Mouse (Mus musculus) stomach, postnatal 0 days (tissue): Measurements from ENCODE around the gene Abcg2. TPM values are rescaled to one million over a fixed set of nuclear protein-coding genes. Genes with fewer than 3 reads are reported as not detected.

Experiments
- ATAC-seq: fragments of 200-750 bp; cut with Nextera tagmentation; 2 replicates; pipeline ENCODE4 v1.8.0; 2017; ENCODE audit not compliant: low FRiP score, low TSS enrichment
- DNase-seq: peaks from one replicate; pipeline ENCODE4 v3.0.0-alpha.2; 2016; ENCODE audit warnings: low spot score
- H3K27ac ChIP-seq: fragments of 300-500 bp; sonication (generic); replicated peaks from 2 replicates; pipeline ENCODE4 v1.5.1; 2014; ENCODE audit warnings: mild to moderate bottlenecking, control low read depth
- H3K27me3 ChIP-seq: fragments of 300-500 bp; sonication (generic); 2 replicates; pipeline ENCODE4 v1.6.1; 2014; ENCODE audit warnings: low read length; ENCODE audit not compliant: control insufficient read depth, insufficient read depth
- H3K36me3 ChIP-seq: fragments of 300-500 bp; sonication (generic); 2 replicates; pipeline ENCODE4 v1.6.1; 2014; ENCODE audit warnings: low read length, mixed read lengths; ENCODE audit not compliant: control insufficient read depth, insufficient read depth
- H3K4me1 ChIP-seq: fragments of 300-500 bp; sonication (generic); replicated peaks from 2 replicates; pipeline ENCODE4 v1.6.1; 2014; ENCODE audit warnings: antibody characterized with exemption; ENCODE audit not compliant: control insufficient read depth, insufficient read depth
- H3K4me2 ChIP-seq: fragments of 300-500 bp; sonication (generic); replicated peaks from 2 replicates; pipeline ENCODE4 v1.6.1; 2014; ENCODE audit warnings: low read depth, mild to moderate bottlenecking, control low read depth, moderate library complexity
- H3K4me3 ChIP-seq: fragments of 300-500 bp; sonication (generic); 2 replicates; pipeline ENCODE4 v1.5.1; 2014; ENCODE audit warnings: low read depth, low read length, control low read depth
- H3K9ac ChIP-seq: fragments of 300-500 bp; sonication (generic); 2 replicates; pipeline ENCODE4 v1.6.1; 2014; ENCODE audit warnings: mild to moderate bottlenecking, low read length, control low read depth, mixed read lengths
- H3K9me3 ChIP-seq: fragments of 300-500 bp; sonication (generic); 2 replicates; pipeline ENCODE4 v1.6.1; 2016; ENCODE audit warnings: low read length; ENCODE audit not compliant: control insufficient read depth
- CTCF ChIP-seq: IDR thresholded peaks from 2 replicates; pipeline ENCODE4 v1.5.1; 2016; ENCODE audit warnings: antibody characterized with exemption, low read depth, mild to moderate bottlenecking, moderate library complexity
- EP300 ChIP-seq: optimal IDR thresholded peaks from 2 replicates; pipeline ENCODE3; 2016; ENCODE audit warnings: antibody characterized with exemption
- WGBS: fragments of 180-500 bp; shearing (Covaris S2); extraction: QIAGEN DNeasy Blood & Tissue Kit; methylation state at CpG from one replicate; pipeline ENCODE4 v1.1.7; 2014; 5-methylcytosine and 5-hydroxymethylcytosine counted together
- polyA plus RNA-seq: library from polyadenylated mRNA; unstranded; fragments of >200 nt; fragmentation: Nextera tagmentation; extraction: Ambion mirVana; gene quantifications from 2 replicates; pipeline ENCODE4 v1.2.1, GENCODE M21; 2015

Gene Abcg2
- polyA plus RNA-seq, 1 experiment from 2014 or later, result 19.2 TPM

GRCm38 (mm10) chr6:58633731-58634130 lies 49.4 kb downstream of the Abcg2 start:
- no peaks in the 10 kb centered on the region for H3K9me3 ChIP-seq
- no peaks in the 10 kb centered on the region; the same call in 1 of the 2 replicates for H3K4me1 ChIP-seq
- no peak overlapping the region for H3K9ac ChIP-seq
- no peak overlapping the region for H3K4me2 ChIP-seq
- ATAC-seq (no peak), DNase-seq (no peak)
- H3K36me3 ChIP-seq, result no peaks in the 10 kb centered on the region
- no peak overlapping the region for H3K4me3 ChIP-seq
- TF ChIP-seq EP300 (no peak), CTCF (no peak)
- H3K27ac ChIP-seq, result no peak overlapping the region
- 87% methylated on average over 4 of the region's 4 CpGs for WGBS
- no peaks in the 10 kb centered on the region for H3K27me3 ChIP-seq

GRCm38 (mm10) chr6:58638566-58638965 lies 54.2 kb downstream of the Abcg2 start:
- H3K4me2 ChIP-seq, result no peak overlapping the region
- no peak overlapping the region for H3K4me3 ChIP-seq
- no peaks in the 10 kb centered on the region for H3K27me3 ChIP-seq
- H3K9ac ChIP-seq, result no peak overlapping the region
- TF ChIP-seq EP300 (no peak), CTCF (no peak)
- no peak overlapping the region for H3K27ac ChIP-seq
- ATAC-seq, result no peak
- no peaks in the 10 kb centered on the region; the same call in 1 of the 2 replicates for H3K4me1 ChIP-seq
- no peaks in the 10 kb centered on the region for H3K9me3 ChIP-seq
- DNase-seq, result no peak
- H3K36me3 ChIP-seq, result no peaks in the 10 kb centered on the region

- no peaks in the 10 kb centered on the region for H3K9me3 ChIP-seq
- ATAC-seq (no peak), DNase-seq (no peak)
- H3K4me3 ChIP-seq, result no peak overlapping the region
- no peak overlapping the region for H3K4me2 ChIP-seq
- no peaks in the 10 kb centered on the region for H3K36me3 ChIP-seq
- no peak overlapping the region for H3K9ac ChIP-seq
- 88% methylated on average over 2 of the region's 2 CpGs for WGBS
- no peak overlapping the region for H3K27ac ChIP-seq
- H3K27me3 ChIP-seq, result no peaks in the 10 kb centered on the region
- TF ChIP-seq EP300 (no peak), CTCF (no peak)
- H3K4me1 ChIP-seq, result no peaks in the 10 kb centered on the region; the same call in 1 of the 2 replicates
Observed at GRCm38 (mm10) chr6:58639391-58639790, 55.1 kb downstream of the Abcg2 start.

- Histone ChIP-seq H3K4me2 (peak overlapping the region; percentile 78), H3K9ac (peak overlapping the region; percentile 63), H3K27ac (0 out of 2 replicates have a peak overlapping the region, but pooled peaks have one; percentile 13), H3K4me1 (no peaks in the 10 kb centered on the region; the same call in 1 of the 2 replicates), H3K27me3 (no peaks in the 10 kb centered on the region), H3K4me3 (peak overlapping the region; percentile 60), H3K9me3 (no peaks in the 10 kb centered on the region), H3K36me3 (no peaks in the 10 kb centered on the region)
- under 1% methylated on average over 50 of the region's 50 CpGs for WGBS
- peak; percentile 78 for DNase-seq
- ATAC-seq, result peak; percentile 97
- TF ChIP-seq CTCF (peak; percentile 18; the same call in 1 of the 2 replicates), EP300 (no peak)
Observed at GRCm38 (mm10) chr6:58640333-58641018, 56.2 kb downstream of the Abcg2 start.

- Histone ChIP-seq H3K36me3 (no peaks in the 10 kb centered on the region), H3K27ac (no peak overlapping the region), H3K4me1 (no peaks in the 10 kb centered on the region; the same call in 1 of the 2 replicates), H3K27me3 (no peaks in the 10 kb centered on the region), H3K4me3 (peak overlapping the region; percentile 60), H3K9ac (no peak overlapping the region), H3K9me3 (no peaks in the 10 kb centered on the region), H3K4me2 (peak overlapping the region; percentile 78)
- TF ChIP-seq CTCF, result no peak
- TF ChIP-seq EP300, result no peak
- no peak for ATAC-seq
- no peak for DNase-seq
- 23% methylated on average over 11 of the region's 11 CpGs for WGBS
Observed at GRCm38 (mm10) chr6:58641056-58641799, 56.9 kb downstream of the Abcg2 start.

- TF ChIP-seq EP300 (no peak), CTCF (no peak)
- Histone ChIP-seq H3K27ac (no peak overlapping the region), H3K9me3 (no peaks in the 10 kb centered on the region), H3K4me3 (no peak overlapping the region), H3K4me1 (no peaks in the 10 kb centered on the region; the same call in 1 of the 2 replicates), H3K4me2 (no peak overlapping the region), H3K9ac (no peak overlapping the region), H3K36me3 (no peaks in the 10 kb centered on the region), H3K27me3 (no peaks in the 10 kb centered on the region)
- DNase-seq (no peak), ATAC-seq (no peak)
- WGBS, result 88% methylated on average over 2 of the region's 2 CpGs
Observed at GRCm38 (mm10) chr6:58642191-58642590, 57.9 kb downstream of the Abcg2 start.
